Mouse (Mus musculus) embryo, embryonic 11.5 days (tissue): ENCODE data around the gene Gtf2i.

Experiments used
- DNase-seq: peaks from one replicate; pipeline ENCODE4 v3.0.0-alpha.2; 2012; ENCODE audit warnings: low read depth, low spot score

Gtf2i gene

DNA sequence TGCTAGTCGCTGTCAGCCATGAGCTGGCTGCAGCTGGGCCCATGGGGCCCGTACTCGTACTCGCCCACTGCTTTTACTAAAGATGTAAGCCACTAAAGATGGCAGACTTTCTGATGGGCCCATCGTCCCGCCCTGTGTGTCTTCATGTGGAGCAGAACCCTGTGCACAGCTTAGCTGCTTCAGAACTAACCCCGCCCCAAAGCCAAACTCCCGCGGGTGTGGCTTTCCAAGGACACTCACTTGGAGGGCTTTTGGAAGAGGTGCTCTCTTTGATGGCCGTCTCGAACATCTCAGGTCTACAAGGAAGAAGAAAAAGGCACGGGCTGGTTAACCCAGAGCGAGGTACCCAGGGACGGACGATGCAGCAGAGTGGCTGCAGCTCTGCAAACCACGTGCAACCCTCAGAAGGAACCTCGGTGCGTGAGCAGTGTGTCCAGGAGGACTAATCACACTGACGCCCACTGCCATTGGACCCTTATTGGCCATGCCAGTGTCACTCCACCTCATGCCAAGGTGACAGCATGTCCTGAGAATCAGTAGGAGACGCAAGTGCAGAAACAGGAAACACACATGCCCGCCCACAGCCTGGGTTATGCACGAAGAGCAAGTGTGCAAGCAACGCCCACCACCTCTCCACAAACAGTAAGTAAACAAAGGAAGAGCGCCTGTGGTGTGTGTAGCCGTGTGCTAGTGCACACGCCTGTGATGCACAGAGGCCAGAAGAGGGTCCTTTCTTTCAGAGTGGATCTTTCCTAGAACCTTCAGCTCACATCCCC is 70.7 kb downstream of the Gtf2i start:
- no peak for DNase-seq

DNA sequence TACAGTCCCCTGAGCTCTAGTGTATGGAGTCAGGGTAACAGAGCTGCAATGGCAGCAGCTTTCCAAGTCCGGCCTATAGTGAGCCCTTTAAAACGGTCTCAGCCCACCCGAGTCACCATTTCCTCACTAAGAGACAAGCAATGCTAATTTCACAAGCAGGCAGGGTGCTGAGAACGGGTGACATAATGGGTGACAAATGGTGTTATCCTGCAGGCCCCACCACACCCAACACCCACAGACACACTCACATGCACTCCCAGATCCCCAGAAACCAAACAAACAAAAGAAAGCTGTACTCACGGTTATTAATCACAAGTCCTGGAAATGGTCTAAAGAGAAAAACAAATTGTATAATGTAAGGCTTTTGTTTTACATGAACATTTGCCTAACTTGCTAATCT is 72.7 kb downstream of the Gtf2i start:
- no peak for DNase-seq

DNA sequence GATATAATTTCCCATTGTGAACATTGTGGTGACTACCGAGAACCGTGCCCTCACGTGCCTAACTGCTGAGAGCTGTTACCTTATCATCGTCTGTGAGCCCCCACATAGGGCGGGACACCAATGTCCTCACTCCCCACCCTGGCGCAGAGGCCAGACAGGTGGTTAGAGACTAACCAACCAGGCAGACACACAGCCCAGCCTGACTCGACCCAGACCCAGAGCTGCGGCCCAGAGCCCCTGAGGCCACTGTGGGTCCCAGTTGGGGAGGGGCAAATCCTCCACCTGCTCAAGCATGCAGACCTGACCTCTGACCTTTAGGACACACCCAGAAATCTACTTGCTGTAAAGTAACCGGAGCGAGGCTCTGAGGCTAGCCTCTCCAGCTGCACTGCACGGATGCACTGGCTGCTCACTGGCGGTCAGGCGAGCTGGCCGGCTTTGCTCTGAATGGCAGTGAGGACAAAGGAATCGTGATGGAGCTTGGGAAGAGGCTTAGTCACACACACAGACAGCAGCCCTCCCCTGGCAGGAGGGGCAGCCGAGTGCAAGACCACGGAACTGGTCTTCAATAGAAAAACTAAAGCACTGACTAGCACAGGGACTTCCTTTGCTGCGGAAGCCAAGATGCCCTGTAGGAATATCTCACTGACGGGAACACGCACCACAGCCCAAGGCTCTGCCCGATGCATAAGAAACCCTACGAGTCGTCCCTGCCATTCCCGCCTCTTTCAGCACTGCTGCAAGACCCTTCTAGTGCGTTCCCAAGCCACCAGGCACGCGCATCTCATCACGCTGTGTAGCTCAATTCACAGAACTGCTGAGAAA is 76.4 kb downstream of the Gtf2i start:
- no peak for DNase-seq

DNA sequence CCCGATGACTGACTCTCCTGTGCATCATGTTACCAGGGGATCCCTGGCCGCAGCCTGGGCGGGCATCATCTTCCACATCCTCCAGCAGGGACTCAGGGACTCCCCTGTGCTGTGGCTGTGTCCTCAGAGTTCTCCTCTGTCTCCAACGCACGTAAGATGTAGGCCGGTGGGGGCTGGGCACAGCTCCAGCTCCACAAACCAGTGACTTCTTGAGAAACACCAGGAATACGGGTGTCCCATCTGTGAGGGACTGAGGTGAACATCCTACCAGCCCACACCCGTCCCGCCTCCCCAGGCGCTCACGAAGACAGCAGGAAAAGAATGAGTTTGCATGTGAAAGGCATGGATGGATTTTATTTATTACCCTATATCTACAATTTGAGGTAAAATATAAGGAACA is 77.1 kb downstream of the Gtf2i start:
- DNase-seq = no peak

DNA sequence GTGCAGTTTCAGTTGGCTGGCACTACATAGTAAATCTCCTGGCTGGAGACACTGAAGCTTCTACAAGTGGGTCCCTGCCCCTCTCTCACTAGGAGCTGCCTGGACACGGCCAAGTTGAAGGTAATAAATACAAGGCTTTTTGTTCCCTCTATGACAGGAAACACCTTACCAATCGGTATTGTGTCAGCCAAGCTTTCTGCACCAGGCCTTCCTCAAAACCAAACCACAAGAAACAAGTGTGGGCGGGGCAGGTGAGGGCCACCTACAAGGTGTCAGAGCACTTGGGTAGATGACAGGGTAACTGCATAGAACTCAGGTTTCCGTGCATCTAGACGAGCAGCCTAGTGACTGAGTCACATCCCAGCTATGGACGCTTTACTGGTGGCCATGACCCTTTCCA is 77.8 kb downstream of the Gtf2i start:
- DNase-seq = no peak

DNA sequence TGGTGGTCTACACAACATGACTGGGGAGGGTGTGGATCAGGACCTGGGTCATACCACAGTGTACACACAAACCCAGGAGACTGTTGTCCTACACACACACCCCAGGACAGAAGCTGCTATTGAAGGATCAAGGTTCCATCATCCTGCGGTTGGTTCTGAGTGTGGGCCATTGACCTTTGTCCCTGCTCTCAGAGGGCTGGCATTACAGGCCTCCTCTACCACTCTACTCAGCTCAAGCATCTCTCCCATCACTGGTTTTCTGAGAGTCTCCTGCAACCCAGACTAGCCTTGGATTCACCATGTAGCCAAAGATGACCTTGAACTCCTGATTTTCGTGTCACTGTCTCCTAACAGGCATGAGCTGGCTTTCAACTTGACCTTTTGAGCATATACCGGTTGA is 78.3 kb downstream of the Gtf2i start:
- no peak for DNase-seq

DNA sequence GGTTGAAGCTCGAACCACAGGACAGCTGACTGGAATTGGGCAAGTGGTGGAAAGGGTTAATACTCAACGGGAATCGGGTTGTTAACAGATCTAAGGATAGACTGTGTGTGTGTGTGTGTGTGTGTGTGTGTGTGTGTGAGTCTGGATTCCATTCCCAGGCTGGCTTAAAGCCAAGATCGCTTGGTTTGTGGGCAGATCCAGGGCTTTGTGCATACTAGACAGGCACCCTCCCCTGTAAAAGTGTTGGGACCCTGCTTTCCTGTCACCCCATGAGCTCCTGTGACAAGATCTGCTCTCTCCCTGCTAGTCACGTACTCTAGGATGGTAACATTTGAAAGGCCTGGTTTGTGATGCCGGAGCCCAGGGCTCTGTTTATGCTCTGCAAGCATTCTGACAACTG is 79.4 kb downstream of the Gtf2i start:
- no peak for DNase-seq

DNA sequence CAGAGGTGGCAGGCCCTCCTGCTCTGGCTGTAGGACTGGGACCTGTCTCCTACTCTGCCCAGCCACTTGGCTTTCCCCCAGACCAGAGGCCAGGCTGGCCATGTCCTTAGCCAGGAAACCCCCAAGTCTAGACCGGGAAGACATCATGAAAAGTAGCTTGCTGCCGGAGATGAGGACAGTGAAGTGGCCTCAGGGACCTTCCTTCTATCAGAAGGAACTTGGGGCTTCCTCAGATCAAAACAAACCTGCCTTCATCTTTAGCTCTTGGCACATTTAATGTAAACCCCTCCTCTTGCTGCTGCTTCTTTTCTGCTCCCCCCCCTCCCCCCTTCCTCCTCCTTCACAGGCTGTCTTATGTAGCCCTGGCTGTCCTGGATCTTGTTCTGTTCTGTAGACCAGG is 80.4 kb downstream of the Gtf2i start:
- no peak for DNase-seq

DNA sequence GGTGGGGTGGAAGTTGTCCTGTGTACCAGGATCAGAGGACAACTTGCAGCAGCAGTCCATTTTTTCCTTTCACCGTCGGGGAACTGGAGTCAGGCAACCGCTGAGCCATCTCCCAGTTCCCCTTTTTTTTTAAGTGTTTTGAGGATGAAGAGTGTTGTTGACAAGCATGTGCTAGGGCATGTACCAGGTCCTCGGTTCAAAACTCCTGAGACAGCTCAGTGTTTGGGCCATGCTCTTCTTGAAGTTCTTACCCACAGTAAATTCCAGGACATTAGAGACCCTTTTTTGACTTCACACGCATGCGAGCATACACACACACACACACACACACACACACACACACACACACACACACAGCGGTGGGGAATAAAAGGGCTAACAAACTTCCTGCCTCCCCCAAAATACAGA is 81.3 kb downstream of the Gtf2i start:
- no peak for DNase-seq

DNA sequence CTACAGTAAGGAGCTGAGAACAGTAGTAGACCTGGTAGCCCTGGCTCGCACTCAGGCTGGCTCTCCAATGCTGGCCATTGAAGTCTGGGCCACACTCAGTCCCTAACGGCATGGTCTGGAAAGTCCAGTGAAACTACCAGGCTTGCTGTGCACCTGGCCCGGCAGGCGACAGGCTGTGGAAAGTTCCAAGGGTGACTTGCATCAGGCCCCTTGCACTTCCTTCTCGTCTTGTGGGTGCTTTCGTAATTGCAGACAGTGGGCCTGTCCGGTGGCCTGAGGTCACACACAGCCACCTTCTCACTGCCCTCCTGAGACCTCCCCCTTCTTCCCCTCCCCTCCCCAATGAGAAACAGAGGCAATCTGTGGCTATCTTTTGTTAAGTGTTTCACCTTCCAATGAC is 82.0 kb downstream of the Gtf2i start:
- DNase-seq = no peak

DNA sequence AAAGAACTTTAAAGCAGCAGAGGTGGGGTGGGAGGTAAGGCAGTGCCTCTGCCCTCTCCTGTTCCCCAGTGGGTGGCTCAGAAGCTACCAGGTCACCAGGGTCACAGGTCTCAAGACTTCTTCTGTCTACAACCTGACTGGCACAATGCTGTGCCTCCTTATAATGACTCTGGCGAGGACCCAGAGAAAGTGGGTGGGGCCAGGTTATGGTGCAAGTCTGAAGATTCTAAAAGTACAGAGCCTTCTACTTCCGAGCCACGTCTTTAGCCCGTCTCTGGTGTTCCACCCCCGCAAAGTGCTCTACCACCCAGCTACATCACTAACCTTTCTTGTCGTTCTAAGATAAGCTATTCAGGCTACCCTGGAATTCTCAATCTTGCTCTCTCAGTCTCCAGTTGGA is 82.4 kb downstream of the Gtf2i start:
- no peak for DNase-seq

DNA sequence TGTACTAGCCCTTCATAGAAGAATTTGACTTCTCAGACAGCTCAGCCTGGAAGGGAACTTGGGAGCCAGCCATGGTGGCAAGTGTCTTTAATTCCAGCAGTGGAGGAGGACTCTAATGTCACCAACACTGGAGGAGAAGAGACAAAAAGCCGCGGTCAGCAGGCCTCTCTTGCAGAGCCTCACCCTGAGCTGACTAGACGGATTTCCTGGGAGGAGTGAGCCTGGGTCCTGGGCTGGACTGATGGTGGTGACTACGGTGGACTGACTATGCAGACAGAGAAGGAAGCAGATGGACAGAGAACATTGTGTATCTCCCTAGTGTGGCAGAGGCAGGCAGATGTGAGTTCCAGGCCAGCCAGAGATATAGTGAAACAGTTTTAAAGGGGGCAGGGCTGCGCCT is 83.2 kb downstream of the Gtf2i start:
- no peak for DNase-seq

DNA sequence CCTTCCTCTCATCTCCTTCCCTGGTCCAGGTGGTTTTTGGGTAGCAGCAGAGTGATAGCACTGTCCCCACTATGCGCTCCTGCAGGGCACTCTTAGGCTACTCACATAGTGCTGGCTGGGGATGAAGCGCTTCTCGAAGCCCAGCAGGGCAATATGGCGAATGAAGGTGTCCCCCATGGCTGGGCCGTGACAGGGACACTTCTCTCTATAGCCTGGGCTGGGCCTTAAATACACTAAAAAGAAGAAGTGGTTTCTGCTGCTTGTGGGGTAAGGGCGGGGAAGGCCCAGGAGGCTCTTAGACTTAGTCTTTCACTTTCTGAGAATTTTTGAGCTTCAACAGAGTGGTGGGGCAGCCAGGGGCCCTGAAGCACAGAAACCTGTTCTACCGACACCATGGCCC is 85.2 kb downstream of the Gtf2i start, which contains the start of gene Ncf1:
TSS of gene Ncf1 (minus strand) at position 235 of the 400 bp plus-strand sequence.
- DNase-seq = no peak

DNA sequence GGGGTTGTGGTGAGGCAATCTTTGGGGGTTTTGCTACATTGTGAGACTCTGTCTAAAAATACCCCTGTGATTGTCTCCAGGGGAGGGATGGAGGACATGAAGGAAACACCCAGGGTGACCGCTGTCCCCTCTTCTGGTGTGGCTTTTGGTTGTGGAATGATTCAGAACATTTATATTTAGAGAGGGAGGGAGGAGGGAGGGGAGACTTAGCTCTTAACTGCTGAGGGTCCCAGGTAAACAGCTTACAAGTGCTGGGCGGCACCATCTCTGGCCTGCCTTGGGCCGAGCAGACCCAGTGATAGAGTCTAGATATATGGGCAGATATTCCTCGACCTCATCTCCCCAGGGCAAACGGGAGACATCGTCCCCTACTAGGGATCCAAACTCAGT is 86.3 kb downstream of the Gtf2i start:
- no peak for DNase-seq

DNA sequence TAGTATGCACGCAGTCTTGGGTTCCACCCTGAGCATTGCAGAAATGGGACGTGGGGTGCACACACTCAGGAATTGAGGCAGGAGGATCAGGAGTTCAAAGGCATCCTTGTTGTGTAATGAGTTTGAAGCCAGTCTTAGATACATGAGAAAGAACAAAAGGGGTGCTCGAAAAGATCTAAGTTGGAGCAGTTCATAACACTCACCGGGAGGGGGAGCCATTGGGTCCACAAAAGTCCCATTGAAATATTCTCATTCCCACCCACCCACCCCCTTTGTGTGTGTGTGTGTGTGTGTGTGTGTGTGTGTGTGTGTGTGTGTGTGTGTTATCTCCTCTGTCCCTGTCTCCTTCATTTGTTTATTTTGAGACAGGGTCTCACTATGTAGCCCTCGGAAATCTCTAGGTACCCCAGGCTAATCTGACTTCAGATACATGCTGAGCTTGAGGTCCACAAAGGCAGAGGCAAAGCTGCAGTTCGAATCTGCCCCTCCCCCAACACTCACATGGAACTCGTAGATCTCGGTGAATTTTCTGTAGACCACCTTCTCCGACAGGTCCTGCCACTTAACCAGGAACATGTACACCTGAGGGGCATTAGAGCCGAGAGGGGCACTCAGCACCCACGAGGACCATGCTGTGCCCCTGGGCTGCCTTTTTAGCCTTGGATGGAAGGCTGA is 86.8 kb downstream of the Gtf2i start:
- no peak for DNase-seq

DNA sequence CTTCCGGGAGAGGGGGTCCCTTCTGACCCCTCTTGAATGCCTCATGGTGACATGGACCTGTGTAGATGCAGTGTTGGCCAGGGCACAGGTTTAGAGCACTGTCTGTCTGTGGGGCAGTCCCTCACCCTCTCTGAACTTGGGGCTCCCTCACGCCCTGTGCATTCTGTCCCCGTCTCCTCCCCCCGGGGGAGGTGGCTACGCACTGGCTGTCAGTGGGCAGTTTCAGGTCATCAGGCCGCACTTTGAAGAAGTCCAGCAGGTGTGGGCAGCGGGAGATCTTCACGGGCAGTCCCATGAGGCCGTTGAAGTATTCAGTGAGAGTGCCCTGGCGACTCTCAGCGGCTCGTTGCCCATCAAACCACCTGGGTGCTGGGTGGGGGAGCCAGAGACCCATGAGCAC is 87.6 kb downstream of the Gtf2i start:
- no peak for DNase-seq

DNA sequence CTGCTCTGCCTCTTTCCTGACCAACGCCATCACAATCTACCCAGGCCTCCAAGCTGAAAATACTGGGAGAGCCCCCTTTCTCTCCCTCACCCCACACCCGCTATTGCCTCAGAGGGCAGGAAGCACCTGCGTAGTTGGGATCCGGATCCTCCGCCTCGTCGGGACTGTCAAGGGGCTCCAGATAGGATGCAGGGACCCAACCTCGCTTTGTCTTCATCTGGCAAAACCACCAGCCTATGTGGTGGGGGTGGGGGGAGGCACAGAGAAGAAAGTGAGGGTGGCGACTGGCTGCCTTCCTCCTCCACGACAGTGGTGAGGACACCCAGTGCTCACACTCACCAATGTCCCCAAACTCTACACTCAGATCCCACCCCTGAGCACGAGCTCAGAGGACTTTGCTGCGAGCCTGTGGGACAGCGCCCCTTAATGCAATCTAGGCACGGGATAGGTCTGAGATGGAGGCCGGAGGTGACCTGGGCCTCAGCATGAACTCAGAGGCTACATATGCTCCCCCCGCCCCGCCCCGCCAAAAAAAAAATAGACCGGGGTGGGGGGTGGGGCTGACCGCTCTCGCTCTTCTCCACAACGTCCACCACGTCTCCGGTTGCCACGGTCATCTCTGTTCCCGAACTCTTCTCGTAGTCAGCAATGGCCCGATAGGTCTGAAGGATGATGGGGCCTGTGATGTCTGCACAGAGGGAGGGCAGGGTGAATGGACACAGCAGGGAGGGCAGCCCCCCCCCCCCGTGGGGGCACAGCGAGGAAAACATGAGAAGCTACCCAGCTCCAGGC is 89.3 kb downstream of the Gtf2i start:
- no peak for DNase-seq

DNA sequence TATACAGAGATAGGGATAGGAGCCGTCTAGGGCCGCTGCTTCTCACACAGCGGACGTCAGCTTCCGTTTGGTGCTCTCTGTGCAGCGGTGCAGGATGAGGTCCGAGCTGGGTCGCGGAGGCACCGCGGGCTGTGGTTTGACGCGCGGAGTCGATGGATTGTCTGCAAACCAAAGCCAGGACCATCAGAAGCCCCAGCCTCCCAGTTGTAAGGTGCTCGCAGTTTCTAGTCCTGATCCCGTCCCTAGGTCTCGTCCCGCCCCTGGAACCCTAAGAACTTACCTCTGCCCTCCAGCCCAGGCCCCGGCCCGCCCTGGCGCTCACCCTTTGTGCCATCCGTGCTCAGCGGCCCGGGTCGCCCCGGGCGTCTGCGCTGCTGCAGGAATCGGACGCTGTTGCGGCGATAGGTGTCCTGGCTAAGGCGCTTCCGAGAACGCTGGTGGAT is 92.8 kb downstream of the Gtf2i start:
- no peak for DNase-seq

DNA sequence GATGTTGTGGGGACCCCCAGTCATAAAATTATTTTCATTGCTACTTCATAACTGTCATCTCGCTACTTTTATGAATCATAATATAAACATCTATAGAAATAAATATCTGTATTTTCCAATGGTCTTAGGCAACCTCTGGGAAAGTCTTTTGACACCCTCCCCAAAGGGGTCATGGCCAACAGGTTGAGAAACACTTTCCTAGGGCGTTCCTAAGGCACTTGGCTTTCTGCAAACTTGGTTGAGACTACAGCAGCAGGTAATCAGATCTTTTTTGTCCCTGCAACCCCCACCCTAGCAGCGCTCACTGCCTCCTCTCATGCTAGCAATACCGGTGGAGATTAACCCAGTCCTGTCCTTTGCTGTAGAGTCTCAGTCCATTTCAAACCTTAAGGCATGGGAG is 93.3 kb downstream of the Gtf2i start:
- DNase-seq = no peak

DNA sequence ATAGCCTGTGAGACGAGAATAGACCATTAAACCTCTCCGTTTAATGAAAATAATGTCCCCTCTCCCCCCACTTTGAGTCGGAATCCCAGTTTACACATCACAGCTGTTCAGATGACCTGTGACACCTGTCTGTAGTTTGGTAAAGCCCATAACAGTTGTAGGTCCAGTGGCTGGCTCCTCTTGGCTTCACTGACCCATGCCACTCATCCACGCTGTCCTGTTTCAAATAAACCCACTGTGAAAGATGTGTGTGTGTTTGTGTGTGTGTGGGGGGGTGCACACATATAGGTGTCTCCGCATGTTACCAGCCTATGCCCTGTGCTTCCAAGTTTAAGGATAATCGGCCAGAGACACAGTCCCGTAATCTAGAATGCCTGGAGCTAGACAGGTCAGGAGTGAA is 96.7 kb downstream of the Gtf2i start:
- DNase-seq = no peak

DNA sequence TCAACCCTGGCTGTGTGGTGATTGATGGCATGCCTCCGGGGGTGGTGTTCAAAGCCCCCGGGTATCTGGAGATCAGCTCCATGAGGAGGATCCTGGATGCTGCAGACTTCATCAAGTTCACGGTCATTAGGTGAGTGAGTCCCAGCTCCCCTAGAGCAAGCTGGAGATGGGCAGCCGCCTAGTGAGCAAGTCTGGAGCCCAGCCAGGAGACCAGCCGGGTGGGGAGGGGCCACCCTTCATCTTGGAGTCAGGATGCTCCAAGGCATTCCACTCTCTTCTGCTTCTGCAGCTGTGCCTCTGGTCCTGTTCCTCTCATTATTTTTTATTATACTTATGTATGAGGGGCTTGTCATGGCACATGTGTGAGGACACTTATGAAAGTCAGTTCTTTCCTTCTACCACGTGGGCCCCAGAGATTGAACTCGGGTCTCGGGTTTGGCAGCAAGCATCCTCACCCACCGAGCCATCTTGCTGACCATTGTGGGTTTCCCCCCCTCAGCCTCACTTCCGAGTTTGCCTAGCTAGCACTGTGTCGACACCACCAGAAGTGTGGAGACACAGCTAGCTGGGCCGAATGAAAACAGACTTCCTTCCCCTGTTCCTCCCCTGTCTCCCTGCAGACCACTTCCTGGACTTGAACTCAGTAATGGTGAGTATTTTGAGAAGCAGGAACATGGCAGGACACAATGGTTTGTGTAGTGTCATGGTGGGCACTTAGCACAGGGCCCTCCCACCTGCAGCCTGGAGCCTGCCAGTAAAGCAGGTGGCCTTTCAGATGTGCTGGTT is 100.3 kb downstream of the Gtf2i start:
- no peak for DNase-seq
